Mouse (Mus musculus): ENCODE data around the gene Gm49673. TPM values are rescaled to one million over a fixed set of nuclear protein-coding genes. Genes with fewer than 3 reads are reported as not detected.
A peak's percentile ranks its signal among the peaks of the same experiment; 100 is the strongest.
"Not testable (repeated sequence)": the region's sequence is repeated elsewhere in the genome, so short reads cannot be mapped to it uniquely, and the experiment has no call there.

Gm49673 gene
- polyA plus RNA-seq, 1 experiment from 2014 or later = not detected

DNA sequence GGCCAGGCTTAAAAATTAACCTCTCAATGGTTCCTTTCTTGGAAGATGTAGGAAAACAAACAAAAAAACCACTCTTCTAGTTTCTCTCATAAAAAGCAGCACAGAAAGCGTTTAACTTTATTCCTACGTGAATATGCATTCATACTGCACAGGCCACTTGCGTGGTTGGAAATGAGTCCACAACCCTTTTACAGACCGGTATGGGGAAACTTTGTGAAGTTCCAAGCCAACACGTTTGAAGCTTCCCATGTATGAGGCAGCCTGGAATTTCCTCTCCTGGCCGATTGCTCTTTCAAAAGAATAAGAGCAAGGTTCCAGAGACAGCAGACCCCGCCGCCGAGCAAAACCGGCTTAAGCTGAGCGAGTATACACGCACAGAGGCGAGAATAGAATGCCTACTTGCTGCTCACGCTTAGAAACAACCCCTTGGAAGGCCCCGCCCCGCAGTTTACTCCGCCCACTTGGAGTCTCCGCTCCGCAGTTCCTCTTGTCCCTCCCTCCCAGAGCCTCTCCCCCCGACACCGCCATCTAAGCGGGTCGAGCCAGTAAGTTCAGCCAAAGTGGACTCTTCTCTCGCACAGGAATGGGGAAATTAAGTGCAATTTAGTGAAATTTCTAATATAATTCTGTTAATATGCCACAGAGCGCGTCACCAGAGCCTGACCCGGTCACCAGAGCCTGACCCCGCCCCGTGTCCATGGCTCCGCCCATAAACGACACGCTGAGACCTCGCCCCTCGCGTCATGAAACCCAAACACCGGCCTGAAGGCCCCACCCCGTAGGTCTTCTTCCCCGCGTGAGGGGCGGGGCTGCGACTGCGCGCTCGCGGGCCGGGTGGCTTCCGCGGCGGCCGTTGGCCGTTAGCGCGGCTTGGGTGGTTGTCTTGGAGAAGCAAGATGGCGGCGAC lies 17.4 kb upstream of the Gm49673 start, which contains the start of gene Fgfr1op:
Gene Fgfr1op, plus strand, starts transcription at position 801 of the 907 bp plus-strand sequence.
- Histone ChIP-seq H3K4me2 (peak within 1 kb of the TSS; percentile 35), H3K27ac (peak within 1 kb of the TSS; percentile 47; the same call in 1 of the 2 replicates), H3K4me3 (peak within 1 kb of the TSS; percentile 51), H3K9ac (peak within 1 kb of the TSS; percentile 45; the same call in 1 of the 2 replicates)
- H3K4me1 ChIP-seq, H3K9me3 ChIP-seq, H3K27me3 ChIP-seq, H3K36me3 ChIP-seq: not testable (repeated sequence)
- WGBS = under 1% methylated on average over 18 of the region's 55 CpGs
- ATAC-seq (ENCODE audit: insufficient number of reproducible peaks, low FRiP score, low TSS enrichment, low read depth) = peak; percentile 98

DNA sequence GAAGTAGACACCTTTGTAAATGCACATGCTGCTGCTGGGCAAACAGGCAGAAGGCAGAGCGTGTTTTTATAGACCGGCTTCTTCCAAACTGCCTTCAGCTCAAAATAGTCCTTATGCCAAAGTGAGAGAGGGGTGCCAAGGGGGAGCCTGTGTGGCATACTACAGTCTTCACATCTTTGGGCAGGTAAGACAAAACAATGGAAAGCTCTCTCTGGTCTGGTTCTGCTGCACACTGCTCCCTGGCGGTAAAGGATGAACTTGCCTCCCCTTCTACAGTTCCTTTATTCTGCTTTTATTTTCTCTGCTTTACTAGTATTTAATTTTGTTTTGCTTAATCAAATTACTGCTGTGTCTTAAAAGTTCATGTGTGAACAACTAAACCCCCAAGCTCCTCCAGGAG lies 13.4 kb upstream of the Gm49673 start:
- H3K4me2 ChIP-seq; H3K36me3 ChIP-seq; ATAC-seq (ENCODE audit: insufficient number of reproducible peaks, low FRiP score, low TSS enrichment, low read depth); H3K9me3 ChIP-seq; H3K27me3 ChIP-seq; H3K4me3 ChIP-seq; H3K9ac ChIP-seq; H3K27ac ChIP-seq; H3K4me1 ChIP-seq: not testable (repeated sequence)
- 53% methylated on average over 3 of the region's 3 CpGs for WGBS

DNA sequence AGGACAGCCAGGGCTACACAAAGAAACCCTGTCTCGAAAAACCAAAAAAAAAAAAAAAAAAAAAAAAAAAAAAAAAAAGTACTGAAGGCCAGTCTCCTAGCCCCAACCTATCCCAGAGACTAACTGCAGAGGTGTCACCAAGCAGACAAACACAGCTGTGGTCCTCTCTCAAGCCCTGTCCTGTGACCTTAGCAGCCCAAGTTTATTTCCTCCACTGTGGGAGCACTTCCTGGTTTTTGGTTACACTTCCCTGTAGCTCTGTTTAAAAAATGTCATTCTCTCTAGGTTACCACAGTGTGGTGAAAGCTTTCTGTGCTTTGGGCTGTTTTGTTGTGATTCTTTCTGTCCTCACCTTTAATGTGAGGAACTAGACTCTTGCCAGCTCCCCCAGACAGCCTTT lies 11.0 kb upstream of the Gm49673 start:
- not testable (repeated sequence) for H3K27me3 ChIP-seq; H3K9ac ChIP-seq; H3K4me2 ChIP-seq; H3K27ac ChIP-seq; H3K9me3 ChIP-seq; ATAC-seq (ENCODE audit: insufficient number of reproducible peaks, low FRiP score, low TSS enrichment, low read depth); H3K4me3 ChIP-seq; H3K36me3 ChIP-seq; H3K4me1 ChIP-seq
- WGBS = no CpG with 5 or more reads among the region's 1 CpGs

DNA sequence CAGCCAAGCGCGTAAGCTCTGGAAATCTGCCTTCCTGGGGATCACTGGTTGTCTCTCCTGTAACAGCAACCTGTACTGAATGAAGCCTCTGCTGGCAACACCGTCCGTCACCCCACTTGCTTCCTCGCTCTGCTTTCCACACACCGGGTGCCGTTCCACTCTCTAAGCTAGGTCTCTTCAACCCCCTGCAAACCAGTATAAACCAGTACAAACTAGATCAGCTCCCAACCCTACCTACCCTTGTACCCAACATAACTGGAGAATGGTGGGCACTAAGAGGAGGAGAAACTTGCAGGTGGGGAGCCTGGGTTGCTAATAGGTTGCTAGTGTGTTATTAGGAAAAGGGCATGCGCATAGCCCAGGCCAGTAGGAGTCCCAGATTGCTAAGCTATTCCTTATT lies 8.4 kb upstream of the Gm49673 start:
- not testable (repeated sequence) for H3K9ac ChIP-seq; H3K4me2 ChIP-seq; ATAC-seq (ENCODE audit: insufficient number of reproducible peaks, low FRiP score, low TSS enrichment, low read depth); H3K9me3 ChIP-seq; H3K4me1 ChIP-seq; H3K27me3 ChIP-seq; H3K4me3 ChIP-seq; H3K36me3 ChIP-seq; H3K27ac ChIP-seq
- 100% methylated on average over 1 of the region's 8 CpGs for WGBS

DNA sequence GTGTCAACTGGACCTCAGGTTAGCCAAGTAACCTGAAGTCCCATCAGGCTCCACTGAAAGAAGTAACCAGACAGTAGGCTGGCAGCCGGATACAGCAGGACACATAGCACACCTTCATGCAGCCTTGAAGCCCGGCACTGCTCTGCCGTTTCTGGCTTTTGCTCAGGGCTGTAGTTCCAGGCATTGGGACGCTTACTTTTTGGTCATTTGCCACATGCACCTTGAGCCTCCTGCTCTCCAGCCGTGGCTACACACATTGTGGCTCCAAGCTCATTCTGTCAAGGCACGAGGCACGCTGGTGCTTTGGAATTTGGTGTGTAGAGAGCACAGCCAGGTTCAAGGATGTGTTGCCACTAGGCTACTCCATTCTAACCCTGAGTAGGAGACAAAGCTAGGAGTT lies 7.4 kb upstream of the Gm49673 start:
- not testable (repeated sequence) for H3K36me3 ChIP-seq; ATAC-seq (ENCODE audit: insufficient number of reproducible peaks, low FRiP score, low TSS enrichment, low read depth); H3K4me3 ChIP-seq; H3K4me2 ChIP-seq; H3K27ac ChIP-seq; H3K9ac ChIP-seq; H3K9me3 ChIP-seq; H3K4me1 ChIP-seq; H3K27me3 ChIP-seq
- 70% methylated on average over 7 of the region's 7 CpGs for WGBS

DNA sequence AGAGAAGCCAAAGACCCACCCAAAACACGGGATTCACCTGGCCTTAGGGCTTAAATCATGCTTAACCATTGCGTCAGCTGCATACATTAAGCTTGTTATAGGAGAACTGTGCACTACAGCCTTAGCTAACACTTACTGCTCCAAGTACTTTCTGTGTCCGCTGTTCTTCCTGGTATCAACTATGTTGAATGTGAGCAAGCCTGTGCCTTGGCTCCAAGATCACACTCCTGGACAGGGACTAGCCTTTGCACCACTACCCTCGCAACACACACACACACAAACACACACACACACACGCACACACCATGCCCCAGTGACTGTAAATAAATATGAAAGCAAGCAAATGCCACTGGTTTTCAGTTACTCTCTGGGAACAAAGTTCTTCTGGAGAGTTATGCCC lies 657 bp downstream of the Gm49673 start:
- H3K4me1 ChIP-seq; H3K36me3 ChIP-seq; H3K27me3 ChIP-seq; ATAC-seq (ENCODE audit: insufficient number of reproducible peaks, low FRiP score, low TSS enrichment, low read depth); H3K27ac ChIP-seq; H3K9ac ChIP-seq; H3K9me3 ChIP-seq: not testable (repeated sequence)
- WGBS = 26% methylated on average over 5 of the region's 5 CpGs
- peak overlapping the region; percentile 52 for H3K4me3 ChIP-seq
- H3K4me2 ChIP-seq = peak overlapping the region; percentile 56

DNA sequence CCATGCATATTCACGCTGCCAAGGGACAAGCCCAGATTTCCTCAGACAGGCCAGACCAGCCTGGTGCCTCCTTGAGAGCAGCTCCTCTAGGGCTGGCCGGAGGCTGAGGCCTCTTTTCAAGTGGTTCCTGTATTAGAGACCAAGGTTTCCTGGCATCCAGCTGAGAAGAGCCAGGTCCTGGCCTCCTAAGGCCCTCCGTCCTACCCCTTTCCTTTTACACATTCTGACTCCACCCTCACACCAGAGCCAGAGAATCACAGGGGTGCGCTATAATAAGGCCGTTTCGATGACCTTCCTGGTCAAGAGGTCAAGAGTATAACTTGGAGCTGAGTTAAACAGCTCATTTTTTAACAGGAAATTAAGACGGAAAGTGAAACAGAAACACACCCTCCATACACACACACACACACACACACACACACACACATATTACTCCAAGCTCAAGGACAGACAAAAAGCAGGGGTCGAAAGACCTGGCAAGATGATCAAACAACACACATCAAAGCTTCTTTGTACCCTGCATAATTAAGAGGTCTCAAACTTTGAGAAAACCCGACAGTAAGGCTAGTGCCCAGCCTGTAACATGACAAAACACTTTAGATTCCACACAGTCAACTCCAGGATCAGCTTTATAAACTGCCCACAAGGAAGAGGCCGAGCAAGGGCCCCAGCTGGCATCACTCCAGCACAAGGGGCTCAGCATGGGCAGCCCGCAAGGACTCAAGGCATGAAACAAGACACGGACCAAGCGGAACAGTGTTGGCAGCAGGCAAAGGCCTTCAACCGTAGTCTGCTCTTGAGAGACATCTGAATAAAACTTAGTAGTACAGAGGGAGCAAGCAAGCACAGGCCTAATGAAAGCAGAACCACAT lies 3.5 kb downstream of the Gm49673 start:
- H3K9ac ChIP-seq = not testable (repeated sequence)

DNA sequence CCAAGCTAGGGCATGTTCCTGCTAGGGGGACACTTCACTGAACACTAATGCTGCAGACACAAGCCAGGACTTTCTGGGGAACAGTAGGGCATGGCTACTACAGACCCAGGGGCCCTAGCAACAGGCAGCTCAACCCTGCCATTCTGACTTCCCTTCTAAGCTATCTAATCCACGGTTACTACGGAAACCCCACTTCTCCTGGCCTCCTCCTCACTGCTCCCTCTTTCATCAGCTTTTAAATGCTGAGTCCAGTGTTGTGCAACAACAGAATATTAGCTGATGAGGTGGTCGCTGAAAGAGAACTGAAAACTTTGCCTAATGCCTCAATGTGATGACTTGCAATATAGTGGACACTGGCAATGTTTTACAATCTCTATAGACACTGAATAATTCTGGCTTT lies 7.4 kb downstream of the Gm49673 start:
- not testable (repeated sequence) for ATAC-seq (ENCODE audit: insufficient number of reproducible peaks, low FRiP score, low TSS enrichment, low read depth); H3K4me1 ChIP-seq; H3K27ac ChIP-seq; H3K9ac ChIP-seq; H3K9me3 ChIP-seq; H3K4me3 ChIP-seq; H3K4me2 ChIP-seq; H3K36me3 ChIP-seq; H3K27me3 ChIP-seq
- WGBS = 90% methylated on average over 3 of the region's 3 CpGs

More for the DNA sequence above, 3.5 kb downstream of the Gm49673 start:
- not testable (repeated sequence) for H3K4me1 ChIP-seq; H3K4me2 ChIP-seq; H3K36me3 ChIP-seq; H3K9me3 ChIP-seq; H3K27ac ChIP-seq; H3K4me3 ChIP-seq; H3K27me3 ChIP-seq; ATAC-seq (ENCODE audit: insufficient number of reproducible peaks, low FRiP score, low TSS enrichment, low read depth)
- 26% methylated on average over 13 of the region's 14 CpGs for WGBS

DNA sequence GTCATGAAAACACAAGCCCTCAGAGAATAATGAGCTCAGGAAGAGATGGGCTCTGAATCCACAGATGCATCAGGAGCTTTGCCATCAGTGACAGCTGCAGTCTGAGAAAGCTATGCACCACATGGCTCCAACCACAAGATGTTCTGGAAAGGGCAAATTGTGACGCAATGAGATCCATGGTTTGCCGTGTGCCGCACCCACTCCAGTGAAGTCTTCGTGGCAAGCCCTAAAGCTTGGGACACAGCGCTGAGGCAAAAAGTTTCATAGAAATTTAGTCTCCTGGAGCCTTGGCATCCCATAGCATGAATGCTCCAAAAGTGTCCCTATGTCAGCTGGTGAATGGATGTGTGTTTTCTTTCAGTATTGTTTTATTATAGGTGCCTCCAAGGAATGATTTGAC lies 9.5 kb downstream of the Gm49673 start:
- not testable (repeated sequence) for ATAC-seq (ENCODE audit: insufficient number of reproducible peaks, low FRiP score, low TSS enrichment, low read depth); H3K4me1 ChIP-seq
- WGBS = 84% methylated on average over 5 of the region's 5 CpGs

DNA sequence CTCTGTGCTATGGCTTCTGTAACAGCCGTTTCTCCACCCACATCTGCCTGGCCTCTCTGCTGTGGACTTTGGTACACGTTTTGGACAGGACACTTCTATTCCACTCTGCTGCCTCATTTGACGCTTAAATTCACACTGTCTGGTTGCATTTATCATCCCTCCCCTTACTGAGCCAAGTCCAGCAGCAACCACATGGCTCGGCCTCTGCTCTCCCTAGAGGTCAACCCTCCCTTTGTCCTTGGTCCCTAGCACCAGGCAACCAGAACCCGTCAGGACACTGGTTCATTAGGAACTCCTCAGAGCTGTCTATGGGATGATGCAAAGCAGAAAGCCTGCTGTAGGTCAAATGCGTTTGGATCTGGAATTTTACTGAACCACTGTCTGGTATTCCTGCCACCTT lies 16.7 kb downstream of the Gm49673 start:
- not testable (repeated sequence) for ATAC-seq (ENCODE audit: insufficient number of reproducible peaks, low FRiP score, low TSS enrichment, low read depth); H3K4me3 ChIP-seq; H3K4me2 ChIP-seq; H3K9ac ChIP-seq; H3K4me1 ChIP-seq; H3K27me3 ChIP-seq; H3K9me3 ChIP-seq; H3K27ac ChIP-seq; H3K36me3 ChIP-seq
- no CpG with 5 or more reads among the region's 6 CpGs for WGBS

More for the DNA sequence above, 9.5 kb downstream of the Gm49673 start:
- H3K9ac ChIP-seq, H3K9me3 ChIP-seq, H3K4me3 ChIP-seq, H3K27ac ChIP-seq, H3K36me3 ChIP-seq, H3K4me2 ChIP-seq, H3K27me3 ChIP-seq: not testable (repeated sequence)

DNA sequence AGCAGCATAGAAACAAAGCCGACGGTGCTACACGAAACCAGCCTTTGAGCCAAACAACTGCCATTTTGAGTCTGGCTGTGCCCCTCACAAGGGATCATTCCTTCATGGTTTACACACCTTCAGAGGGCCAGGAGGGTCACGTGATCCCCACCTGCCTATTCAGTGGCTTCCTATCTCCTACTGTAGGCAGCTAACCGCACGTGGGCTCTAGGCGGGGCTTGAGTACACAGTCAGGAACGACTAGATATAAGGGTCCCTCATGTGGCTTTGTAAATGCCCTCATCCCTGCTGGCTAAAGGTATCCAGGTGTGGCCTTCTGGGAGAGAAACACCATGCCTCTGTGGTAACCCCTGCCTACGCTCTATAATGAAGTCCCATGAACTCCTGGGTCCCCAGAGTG lies 18.0 kb downstream of the Gm49673 start:
- H3K9ac ChIP-seq; H3K27ac ChIP-seq; ATAC-seq (ENCODE audit: insufficient number of reproducible peaks, low FRiP score, low TSS enrichment, low read depth); H3K27me3 ChIP-seq; H3K4me2 ChIP-seq; H3K9me3 ChIP-seq; H3K4me1 ChIP-seq; H3K36me3 ChIP-seq; H3K4me3 ChIP-seq: not testable (repeated sequence)
- WGBS = 87% methylated on average over 9 of the region's 9 CpGs

DNA sequence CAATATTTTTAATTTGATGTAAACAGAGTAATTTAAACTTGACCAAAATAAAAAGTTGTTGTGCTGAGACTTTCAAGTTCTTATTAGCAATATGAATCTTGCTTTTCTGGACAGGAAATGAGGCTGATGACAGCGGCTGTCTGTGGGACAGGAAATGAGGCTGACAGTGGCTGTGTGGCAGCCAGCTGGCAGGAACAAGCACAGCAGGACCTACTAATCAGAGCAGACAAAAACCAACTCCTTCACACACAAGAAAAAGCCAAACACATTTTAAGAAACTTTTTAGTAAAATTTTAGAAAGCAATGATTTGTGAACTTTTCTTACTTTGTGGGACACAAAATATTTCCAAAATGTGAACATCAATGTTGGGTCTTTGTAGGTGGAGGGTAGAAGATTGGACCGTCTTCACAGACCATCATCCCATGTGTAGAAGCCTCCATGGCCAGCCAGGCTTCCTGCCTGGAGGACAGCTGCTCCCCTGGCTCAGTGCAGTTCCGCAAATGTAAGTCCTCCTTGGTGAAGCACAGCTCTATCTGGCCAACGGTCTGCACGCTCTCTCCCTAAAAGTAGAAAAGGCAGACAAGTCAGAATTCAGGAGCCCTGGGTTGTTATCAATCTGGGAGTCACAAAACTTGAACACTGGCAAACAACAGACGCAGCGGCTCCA lies 19.1 kb downstream of the Gm49673 start:
- H3K9me3 ChIP-seq; H3K36me3 ChIP-seq; H3K4me2 ChIP-seq; ATAC-seq (ENCODE audit: insufficient number of reproducible peaks, low FRiP score, low TSS enrichment, low read depth); H3K4me1 ChIP-seq; H3K9ac ChIP-seq; H3K27me3 ChIP-seq; H3K27ac ChIP-seq; H3K4me3 ChIP-seq: not testable (repeated sequence)
- WGBS = 33% methylated on average over 1 of the region's 7 CpGs

Data from limb, embryonic 15.5 days (tissue).